Mouse (Mus musculus) stomach, postnatal 0 days (tissue): ENCODE data around the gene Hoxb6.

Source experiments
- CTCF ChIP-seq: IDR thresholded peaks from 2 replicates; pipeline ENCODE4 v1.5.1; 2016; ENCODE audit warnings: antibody characterized with exemption, low read depth, mild to moderate bottlenecking, moderate library complexity
- EP300 ChIP-seq: optimal IDR thresholded peaks from 2 replicates; pipeline ENCODE3; 2016; ENCODE audit warnings: antibody characterized with exemption

GRCm38 (mm10) chr11:96350341-96350624, 58.0 kb downstream of the Hoxb6 start, which contains the start of gene Hoxb2:
- TF ChIP-seq EP300 (no peak), CTCF (no peak)
